Mouse (Mus musculus) heart, postnatal 10 days (tissue): ENCODE data around the gene Stk11. TPM values are rescaled to one million over a fixed set of nuclear protein-coding genes. Genes with fewer than 3 reads are reported as not detected.
"Not testable (repeated sequence)": the region's sequence is repeated elsewhere in the genome, so short reads cannot be mapped to it uniquely, and the experiment has no call there.

Experiments used
- DNase-seq, 2 experiments: peaks; one replicate each; pipeline ENCODE4 v3.0.0; 2021
- intact Hi-C: fragments of 180-260 bp; cut with DNase I; formaldehyde crosslinking; loops from one replicate; pipeline ENCODE4 v1.15.1; 2025
- total RNA-seq, 2 experiments: library from RNA; stranded (reverse); gene quantifications; 2 replicates each; pipeline ENCODE4 v1.2.3; 2021

Gene Stk11
- total RNA-seq, 2 experiments from 2014 or later = 110 to 112 TPM

DNA sequence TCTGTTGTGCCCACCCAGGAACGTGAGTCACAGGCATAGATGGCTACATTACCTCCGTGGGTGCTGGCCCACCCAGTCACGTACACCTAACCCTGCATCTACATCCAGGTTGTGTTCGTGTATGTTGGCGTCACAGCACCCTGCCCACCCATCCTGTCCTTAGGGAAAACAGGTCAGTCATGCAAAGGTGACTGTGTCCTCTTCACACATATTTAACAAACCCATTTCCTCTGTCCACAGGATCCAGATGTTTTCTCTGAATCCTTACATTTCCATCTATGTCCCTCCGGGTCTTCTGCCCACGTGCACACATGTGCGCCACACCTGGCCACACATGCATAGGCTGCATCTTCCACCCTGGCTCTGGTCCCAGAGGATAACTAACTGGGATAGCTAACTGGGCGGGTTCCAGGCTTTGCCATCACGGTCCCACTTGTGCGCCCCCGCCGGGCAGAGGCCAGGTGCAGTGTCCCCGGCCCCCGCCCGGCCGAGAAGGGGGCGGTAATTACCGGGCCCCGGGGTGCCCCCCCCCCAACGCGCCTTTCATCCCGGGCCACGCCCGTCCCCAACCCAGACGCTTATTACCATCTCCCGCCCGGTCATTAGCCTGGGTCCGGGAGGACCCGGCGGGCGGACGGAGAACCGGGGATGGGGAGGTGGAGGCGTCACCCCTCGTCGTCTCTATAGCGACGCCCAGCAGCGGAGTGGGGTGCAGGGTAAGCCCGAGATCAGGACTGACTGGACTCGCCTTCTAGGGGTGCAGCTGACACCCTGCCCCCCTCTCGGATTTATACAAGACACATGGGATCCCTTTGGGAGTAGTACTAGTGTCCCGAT lies 48.8 kb downstream of the Stk11 start:
- intact Hi-C loops = no loop called here
- peak; percentile 42 to 49 for DNase-seq

DNA sequence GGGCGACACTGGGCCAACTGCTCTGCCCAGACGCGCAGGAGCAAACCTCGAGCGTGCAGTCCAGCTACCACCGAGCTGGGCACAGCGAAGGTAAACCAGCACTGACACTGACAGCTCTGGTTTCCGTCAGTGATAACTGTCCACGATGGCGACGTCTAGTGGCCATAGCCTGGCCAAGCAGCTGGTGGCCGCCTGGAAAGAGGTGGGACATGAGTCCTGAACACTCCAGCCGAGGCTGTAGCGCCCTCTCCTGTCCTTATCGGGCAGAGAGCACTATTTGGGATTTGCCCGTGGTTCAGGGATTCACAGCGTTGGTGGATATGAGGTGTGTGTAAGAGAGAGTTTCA lies 49.4 kb downstream of the Stk11 start:
- intact Hi-C loops = loop anchor here (1.0 kb wide), 1 partner anchor 20 kb away; no protein-coding TSS in a partner anchor
- peak; percentile 98 to 99 for DNase-seq

DNA sequence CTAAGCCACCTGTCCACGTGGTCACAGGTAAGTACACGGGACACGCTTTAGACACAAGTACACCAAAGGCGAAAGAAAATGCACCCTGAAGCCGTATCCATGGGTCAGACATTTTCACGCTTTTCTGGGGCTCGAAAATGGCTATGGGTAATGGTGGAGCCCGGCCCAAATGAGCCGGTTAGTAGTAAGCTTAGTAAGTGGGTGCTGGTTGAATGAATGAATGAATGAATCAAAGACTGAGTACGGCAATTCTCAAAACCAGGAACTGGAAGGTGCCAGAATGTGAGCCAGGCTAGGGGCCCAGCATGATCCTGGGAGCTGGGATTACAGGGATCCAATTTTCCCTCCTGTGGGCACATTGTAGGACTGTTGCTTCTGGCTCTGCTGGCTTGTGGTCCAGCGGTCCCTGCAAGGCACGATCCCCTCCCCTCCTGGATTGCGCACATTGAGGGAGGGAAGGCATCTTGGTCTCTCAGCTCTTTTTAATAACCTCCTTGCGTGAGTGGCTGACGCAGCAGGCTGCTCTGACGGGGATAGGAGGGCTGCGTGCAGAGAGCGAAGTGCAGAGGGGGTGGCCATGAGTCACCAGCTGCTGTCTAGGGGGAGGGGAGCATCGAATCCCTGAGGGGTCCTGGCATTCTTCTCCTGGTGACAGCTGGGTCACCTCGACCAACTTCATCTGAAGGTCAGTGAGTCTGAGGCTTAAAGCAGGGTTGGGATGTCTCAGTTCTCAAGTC lies 50.0 kb downstream of the Stk11 start, which contains the start of gene Cirbp:
Cirbp (plus strand) TSS at position 594 of the 737 bp plus-strand sequence.
- intact Hi-C loops = loop anchor here (1.0 kb wide), 1 partner anchor 20 kb away; no protein-coding TSS in a partner anchor
- DNase-seq = peak; percentile 59 to 66

DNA sequence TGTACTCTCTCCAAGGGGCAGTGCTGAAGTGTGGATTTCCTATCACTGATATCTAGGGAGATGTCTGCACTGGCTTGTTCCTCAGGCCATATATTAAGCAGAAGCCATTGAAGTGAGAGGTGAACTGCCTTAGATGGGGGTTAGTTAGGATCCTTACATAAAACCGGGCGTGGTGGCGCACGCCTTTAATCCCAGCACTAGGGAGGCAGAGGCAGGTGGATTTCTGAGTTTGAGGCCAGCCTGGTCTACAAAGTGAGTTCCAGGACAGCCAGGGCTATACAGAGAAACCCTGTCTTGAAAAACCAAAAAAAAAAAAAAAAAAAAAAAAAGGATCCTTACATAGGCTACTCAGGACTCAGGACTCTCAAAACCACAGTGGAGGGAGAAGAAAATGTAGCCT lies 50.5 kb downstream of the Stk11 start:
- DNase-seq, intact Hi-C loops: not testable (repeated sequence)

DNA sequence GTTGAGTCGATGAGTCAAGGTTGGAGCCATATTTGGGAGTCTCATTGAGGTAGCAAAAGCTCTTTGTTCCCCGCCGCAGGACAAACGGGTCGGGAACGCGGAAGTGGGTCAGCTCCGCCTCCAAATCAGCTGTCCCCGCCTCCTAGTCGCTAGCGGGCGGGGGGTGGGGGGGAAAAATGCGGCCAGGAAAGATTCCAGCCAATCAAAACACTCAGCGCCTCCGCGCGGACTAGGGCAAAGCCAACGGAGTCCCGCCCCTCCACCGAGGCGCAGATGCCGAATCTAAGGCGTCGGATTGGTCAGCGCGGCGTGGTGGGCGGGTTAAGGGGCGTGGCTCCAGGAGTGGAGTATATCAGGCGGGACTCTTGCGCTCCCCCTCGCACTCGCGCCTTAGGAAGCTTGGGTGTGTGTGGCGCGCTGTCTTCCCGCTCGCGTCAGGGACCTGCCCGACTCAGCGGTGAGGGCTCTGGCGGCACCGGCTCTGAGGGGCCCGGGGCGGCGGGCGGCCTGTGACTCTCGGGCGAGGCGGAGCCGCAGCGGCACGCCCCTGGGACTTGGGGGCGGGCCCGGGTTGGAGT lies 51.9 kb downstream of the Stk11 start:
- intact Hi-C loops = no loop called here
- DNase-seq = peak; percentile 99 to 100

DNA sequence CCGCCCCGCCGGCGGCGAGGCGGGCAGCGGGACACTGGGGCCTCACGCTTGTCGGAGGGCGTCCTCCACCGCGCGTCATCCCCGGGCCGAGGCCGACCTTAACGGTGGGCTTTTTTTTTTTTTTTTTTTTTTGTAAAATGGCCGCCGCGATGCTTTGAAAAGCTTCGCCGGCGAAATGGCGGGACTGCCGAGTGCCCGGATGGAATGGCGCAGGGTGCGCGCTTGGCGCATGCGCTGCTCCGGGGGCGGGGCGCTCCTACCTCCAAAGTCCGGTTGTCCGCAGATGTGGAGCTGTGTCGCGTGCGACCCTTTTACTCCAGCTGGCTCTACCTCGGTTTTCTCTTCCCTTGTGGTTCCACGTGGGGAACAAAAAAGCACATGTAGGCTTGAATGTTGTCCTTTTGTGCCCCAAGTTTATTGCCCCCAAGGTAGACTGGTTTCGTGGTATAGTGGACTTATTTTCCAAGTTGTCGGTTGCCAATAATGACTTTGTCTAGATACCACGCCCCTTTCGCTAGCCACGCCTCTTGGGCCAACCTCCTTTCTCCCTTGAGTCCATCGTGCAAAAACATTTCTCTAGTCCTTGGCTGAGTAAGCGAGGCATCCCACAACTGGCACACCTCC lies 52.5 kb downstream of the Stk11 start:
- DNase-seq = peak; percentile 95 to 97
- intact Hi-C loops = no loop called here

DNA sequence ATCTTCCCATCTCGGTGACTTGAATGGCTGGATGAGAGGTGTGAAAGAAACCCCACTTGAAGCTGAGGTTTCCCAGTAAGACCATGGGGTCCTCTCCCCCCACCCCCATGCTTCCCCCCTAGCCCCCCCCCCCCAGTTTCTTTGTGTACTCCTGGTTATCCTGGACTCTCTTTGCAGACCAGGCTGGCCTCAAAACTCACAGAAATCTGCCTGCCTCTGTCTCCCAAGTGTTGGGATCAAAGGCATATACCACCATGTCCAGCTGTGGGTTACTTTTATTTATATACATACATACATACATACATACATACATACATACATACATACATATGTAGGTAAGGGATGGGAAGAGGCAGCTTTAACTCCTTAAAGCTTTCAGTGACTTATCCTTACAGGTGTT lies 53.5 kb downstream of the Stk11 start:
- DNase-seq = no peak
- intact Hi-C loops = no loop called here

DNA sequence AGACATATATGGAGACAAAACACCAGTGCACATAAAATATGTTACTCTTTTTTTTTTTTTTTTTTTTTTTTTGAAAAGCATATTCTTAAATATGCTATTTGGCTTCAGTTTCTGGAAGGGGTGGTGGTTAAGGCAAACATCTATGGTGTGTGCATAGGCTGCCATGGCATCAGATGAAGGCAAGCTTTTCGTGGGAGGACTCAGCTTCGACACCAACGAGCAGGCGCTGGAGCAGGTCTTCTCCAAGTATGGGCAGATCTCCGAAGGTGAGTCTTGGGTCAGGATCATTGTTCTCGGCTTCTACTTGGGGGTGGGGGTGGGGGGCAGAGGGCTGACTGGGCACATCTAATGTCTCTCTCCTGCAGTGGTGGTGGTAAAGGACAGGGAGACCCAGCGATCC lies 54.0 kb downstream of the Stk11 start:
- no peak for DNase-seq
- intact Hi-C loops = loop anchor here (10.0 kb wide), 1 partner anchor 175 kb away; the partner anchor contains the start of gene Adamtsl5

DNA sequence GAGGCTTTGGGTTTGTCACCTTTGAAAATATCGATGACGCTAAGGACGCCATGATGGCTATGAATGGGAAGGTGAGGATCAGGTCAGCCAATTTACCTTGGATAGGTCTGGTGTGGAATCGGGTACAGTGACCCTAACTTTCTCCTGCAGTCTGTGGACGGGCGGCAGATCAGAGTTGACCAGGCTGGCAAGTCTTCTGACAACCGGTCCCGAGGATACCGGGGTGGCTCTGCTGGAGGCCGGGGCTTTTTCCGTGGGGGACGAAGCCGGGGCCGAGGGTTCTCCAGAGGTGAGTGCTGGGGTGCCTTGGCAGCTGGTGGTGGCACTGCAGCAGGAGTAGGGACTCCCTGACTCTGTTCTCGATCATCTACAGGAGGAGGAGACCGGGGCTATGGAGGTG lies 54.4 kb downstream of the Stk11 start:
- intact Hi-C loops = loop anchor here (10.0 kb wide), 1 partner anchor 175 kb away; the partner anchor contains the start of gene Adamtsl5
- no peak for DNase-seq

DNA sequence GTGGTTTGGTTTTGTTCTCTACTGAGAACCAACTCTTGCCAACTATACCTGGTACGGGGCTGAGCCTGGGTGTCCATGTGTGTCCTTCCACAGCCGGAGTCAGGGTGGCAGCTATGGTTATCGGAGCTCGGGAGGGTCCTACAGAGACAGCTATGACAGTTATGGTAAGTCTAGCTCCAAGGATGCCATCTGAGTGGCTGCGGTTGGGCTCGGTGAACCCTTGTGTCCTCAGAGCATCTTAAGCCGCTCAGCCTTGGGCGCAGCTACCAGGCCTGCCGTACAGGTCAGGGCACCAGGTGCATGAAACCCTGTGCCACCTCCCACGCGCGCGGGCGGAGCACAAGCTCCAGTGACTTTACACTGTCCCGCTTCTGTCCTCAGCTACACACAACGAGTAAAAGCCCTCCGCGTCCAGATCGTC lies 55.0 kb downstream of the Stk11 start:
- peak in 1 of 2 experiments; percentile 4 for DNase-seq
- intact Hi-C loops = loop anchor here (10.0 kb wide), 1 partner anchor 174 kb away; the partner anchor contains the start of gene Adamtsl5

DNA sequence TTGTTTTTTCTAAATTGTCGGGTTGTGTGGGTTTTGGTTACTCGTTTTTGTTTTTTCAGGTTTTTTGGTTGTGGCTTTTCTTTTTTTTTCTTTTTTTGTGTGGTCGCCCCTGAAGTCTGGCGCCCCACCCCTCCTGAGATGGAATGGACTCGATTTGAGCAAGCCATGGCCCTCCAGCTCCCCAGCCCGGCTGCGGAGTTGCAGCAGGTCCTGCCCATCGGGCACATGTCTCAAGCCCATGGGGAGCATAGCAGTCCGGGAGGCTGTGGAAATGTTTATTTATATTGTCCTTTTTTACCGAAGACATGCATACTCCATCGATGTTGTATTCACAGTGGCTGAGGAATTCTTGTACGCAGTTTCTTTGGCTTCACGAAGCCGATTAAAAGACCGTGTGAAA lies 55.6 kb downstream of the Stk11 start:
- intact Hi-C loops = loop anchor here (10.0 kb wide), 1 partner anchor 174 kb away; the partner anchor contains the start of gene Adamtsl5
- DNase-seq = no peak

DNA sequence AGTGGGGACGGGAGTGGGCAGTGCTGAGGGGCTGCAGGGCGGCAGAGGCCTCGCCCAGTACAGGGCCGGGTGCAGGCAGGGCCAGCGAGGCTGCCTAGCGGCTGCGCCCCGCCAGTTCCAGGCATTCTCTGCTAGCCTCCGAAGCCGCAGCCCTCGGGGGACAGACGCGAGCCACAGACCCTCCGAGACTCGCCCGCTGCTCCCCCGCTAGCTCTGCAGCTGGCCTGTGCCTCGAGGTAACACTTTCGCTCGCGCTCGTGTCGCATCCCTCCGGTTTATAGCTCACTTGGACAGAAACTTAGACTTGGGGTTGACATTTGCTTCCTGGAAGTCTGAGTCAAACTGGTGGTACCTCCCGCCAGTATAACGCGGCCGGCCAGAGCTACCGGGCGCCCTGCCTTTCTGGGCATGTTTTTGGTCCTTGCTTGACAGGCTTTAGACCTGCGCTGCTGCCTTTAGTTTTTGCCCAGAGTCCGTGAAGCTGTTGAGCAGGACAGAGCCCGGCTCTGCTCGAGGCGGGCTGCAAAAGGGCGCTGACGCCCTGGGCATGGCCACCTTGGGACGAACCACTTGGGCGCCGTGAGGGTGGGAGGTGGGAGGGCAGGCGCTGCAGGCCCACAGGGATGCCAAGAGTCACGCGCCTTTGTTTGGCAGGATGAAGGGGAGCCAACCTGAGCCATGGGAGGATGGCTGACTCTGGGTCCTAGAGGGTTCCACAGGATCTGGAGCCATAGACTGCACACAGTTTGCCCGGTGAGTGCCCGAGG lies 56.3 kb downstream of the Stk11 start:
- peak; percentile 55 for DNase-seq
- intact Hi-C loops = loop anchor here (10.0 kb wide), 1 partner anchor 173 kb away; the partner anchor contains the start of gene Adamtsl5

DNA sequence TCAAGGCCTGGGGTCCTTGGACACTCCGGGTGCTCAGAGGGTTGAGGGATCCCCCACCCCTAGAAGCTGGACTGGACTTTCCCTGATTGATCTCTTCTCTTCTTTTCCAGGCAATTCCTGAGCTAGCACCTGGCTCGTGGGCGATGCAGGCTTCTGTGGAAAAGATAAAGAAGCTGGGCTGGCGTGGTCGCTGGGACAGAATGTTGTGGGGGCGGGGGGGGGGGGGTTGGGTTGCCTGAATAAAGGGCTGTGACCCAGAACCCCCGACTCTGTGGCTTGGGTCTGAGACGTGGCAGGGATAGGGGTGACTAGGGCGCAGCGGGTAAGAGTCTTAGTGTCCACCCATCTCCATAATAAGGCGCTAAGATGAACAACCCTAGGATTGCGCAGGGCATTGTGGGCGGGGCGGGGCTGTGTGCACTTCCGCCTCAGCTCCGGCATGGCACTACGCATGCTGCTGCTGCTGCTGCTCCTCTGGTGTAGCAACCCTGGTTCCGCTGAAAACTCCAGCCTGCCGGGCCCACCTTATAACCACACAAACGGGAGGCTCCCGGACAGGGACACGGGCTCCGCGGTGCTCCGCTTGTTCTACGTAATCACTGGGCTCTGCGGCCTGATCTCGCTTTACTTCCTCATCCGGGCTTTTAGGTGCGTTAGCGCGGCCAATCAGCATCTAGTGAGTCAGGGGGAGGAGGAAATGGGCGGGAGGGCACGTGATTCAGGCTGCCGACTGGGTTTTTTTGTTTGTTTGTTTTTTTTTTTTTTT lies 57.1 kb downstream of the Stk11 start, which contains the start of gene 1600002K03Rik:
1600002K03Rik (plus strand) TSS at position 418 of the 766 bp plus-strand sequence.
- DNase-seq = peak; percentile 93
- intact Hi-C loops = loop anchor here (10.0 kb wide), 1 partner anchor 172 kb away; the partner anchor contains the start of gene Adamtsl5

DNA sequence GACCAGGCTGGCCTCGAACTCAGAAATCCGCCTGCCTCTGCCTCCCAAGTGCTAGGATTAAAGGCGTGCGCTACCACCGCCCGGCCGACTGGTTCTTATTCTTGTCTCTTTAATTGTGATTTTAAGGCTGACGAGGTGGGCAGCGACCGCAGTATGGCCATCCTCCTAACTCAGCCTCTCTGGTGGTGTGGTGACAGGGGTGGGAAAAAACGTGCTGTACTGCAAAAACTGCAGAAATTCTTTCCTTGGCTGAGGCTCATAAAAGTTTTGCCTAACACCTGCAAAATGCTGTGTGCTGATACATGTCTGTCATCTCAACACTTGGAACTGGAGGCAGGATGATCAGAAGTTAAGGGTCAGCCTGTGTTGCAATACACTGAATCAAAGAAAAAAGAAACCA lies 57.8 kb downstream of the Stk11 start:
- DNase-seq = no peak
- intact Hi-C loops = loop anchor here (10.0 kb wide), 1 partner anchor 171 kb away; the partner anchor contains the start of gene Adamtsl5

DNA sequence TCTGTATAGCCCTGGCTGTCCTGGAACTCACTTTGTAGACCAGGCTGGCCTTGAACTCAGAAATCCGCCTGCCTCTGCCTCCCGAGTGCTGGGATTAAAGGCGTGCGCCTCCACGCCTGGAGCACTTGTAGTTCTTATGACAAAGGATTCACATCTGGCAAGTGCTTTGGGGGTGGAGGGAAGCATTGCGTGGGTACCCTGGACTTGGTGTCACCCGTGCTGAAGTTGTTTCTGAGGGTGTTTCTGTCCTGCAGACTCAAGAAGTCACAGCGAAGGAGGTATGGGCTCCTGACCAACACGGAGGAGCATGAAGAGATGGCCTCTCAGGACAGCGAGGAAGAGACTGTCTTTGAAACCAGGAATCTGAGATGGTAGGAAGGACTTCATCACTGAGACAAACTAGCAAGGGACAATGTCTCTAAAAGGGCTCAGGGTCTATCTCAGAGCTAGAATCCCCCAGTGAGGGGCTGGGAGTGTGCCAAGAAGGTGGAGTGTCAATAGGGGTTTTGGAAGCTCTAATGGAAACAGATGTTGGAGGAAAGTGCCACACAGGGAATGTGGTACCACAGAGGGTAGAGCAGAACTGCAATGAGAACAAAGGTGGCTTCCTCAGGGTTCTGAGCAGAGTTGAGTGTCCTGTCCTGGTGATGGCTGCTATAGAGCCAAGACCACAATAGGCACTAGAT lies 58.5 kb downstream of the Stk11 start:
- intact Hi-C loops = loop anchor here (10.0 kb wide), 1 partner anchor 171 kb away; the partner anchor contains the start of gene Adamtsl5

DNA sequence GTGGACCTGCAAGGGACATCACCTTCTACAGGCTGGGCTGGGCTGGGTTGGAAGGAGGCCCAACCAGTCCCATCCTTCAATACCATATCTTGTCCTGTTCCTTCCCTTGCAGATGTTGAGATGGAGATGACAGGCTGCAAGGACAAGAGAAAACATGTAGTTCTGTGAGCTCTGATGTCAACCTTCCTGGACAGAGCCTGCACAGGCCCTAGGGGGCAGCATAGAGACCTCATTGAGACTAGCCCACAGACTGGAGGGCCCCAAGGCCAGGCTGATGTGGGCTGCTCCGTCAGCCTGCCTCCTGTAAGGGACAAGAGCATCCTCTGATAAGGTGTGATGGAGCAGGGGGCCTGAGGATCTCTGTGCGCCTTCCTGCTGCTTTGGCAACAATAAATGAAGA lies 59.1 kb downstream of the Stk11 start:
- intact Hi-C loops = loop anchor here (1.0 to 10.0 kb wide), 3 partner anchors 71 to 198 kb away; partner anchors contain the start of gene Adamtsl5
- peak in 1 of 2 experiments; percentile 16 for DNase-seq

More for the DNA sequence above, 58.5 kb downstream of the Stk11 start:
- DNase-seq = peak in 1 of 2 experiments; percentile 12

DNA sequence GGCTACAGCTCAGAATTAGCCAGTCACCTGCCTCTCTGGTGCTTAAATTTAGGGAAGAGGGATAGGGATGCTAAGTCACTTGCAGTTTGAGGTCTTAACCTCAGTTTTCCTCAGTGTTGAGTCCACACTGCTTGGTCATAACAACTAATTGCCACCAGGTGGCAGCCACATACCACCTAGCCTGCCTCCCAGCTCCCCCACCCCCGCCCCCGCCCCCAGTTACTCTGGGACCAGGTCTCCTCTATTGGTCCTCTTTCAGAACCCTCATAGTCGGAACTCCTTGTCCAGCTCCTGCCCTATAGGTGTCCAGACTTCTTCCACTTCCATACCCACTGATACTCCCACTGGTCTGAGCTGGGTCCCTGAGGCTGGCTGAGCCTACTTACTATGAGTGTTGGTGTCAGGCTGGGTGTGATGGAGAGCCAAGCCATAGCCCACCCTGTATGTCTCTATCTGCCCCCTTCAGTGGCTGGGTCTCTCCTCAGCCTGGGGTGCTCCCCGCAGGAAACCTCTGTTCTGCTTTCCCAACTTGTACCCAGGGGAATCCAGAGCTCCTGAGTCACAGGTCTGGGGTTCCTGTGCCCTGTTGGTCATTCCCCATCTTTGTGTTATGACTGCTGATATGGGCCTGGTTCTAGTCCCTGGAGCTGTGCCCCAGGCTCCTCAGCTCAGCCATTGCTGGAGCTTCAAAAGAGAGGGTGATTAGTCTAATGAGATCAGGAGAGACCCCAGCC lies 60.1 kb downstream of the Stk11 start:
- DNase-seq = peak; percentile 40 to 65
- intact Hi-C loops = loop anchor here (1.0 to 10.0 kb wide), 4 partner anchors 17 to 197 kb away; partner anchors contain the start of gene Adamtsl5
